Mouse (Mus musculus): ENCODE data around the gene Pkdrej.
"Not testable (repeated sequence)": the region's sequence is repeated elsewhere in the genome, so short reads cannot be mapped to it uniquely, and the experiment has no call there.

The Pkdrej gene

DNA sequence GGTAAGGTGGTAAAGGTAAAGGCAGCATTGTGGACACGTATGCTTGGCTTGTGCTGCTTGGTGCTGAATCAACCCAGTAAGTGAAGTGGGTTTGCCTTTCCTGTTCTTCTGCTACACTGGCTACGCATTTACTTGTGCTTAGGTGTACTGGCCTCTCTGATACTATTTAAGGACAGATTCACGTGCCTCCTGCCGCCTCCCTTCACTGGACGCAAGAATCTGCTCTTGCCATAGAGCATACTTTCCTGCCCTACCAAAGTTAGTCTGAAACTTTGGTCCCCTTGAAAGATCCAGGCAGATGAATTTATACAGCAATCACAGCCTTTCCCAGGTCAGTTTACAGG lies 11.1 kb downstream of the Pkdrej start:
- DNase-seq (ENCODE audit: low spot score): no peak

DNA sequence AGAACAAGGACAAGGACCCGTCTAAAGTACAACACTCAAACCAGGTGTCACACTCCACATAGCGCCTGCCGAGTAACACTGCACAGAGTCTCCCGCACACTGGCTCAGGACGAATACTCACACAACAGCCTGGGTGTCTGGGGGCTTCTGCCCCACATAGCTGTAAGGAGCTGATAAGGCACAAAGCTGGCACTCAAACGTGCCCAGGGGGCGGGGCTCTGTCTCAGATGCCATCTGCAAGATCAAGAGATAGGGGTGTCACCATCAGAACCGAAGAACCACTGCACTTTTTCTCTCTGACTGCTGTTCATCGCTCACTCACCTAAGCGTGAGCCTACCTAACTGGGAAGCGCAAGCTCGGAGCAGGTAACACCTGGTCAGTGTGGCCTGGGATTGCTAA lies 12.4 kb downstream of the Pkdrej start:
- no peak for DNase-seq (ENCODE audit: low spot score)

DNA sequence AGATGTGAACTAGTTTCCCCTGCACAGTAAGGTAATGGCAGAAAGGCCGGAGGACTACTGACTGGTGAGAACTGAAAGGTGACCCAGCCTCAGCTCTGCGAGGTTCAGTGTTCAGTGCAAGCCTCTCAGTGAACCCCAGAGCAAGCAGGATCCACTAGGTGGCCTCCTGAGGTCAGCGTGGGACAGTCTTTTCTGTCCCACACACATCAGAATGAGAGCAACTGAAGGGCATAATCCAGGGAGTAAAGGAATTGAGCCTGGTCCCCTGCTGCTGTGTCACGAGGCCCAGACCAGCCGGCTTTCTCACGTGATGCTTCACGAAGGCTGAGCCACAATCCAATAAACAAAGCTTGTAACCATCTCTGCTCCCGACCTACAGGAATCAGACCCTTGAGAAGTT lies 13.1 kb downstream of the Pkdrej start:
- no peak for DNase-seq (ENCODE audit: low spot score)

DNA sequence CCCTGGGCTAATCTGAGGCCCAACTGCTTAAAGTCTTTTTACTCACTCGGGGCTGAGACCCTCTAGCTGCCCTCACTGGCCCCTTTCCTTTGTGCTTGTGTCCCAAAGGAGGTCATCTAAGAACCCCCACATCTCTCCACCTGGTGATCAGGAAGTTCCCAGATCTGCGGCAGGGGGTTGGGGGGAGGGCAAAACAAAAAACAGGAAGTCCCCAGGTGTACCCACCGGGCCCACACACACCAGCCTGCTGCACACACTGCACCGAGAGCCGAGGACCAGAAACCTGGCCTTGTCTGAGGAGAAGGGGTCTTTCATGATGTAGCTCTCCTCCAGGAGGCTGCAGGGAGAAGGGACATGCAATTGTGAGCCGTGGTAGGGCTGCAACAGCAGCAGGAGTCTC lies 13.5 kb downstream of the Pkdrej start:
- DNase-seq (ENCODE audit: low spot score): no peak

DNA sequence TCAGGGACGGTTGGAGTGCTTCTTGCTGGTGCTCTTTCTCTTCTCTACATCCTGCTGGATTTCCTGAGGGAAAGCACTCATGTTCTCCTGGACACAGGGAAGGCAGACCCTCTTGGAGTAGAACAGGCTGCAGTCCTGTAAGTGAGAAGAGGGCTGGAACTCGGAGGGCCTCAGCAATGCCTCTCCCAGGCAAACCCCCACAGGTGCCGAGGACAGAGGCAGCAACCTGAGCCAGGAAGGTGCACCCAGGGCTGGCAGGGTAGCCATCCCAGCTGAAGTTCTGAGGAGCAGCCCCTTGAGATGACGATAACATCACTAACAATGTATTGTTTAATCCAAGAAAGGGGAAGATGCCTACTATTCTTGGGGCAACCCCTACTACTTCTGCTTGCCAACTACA lies 14.1 kb downstream of the Pkdrej start:
- no peak for DNase-seq (ENCODE audit: low spot score)

DNA sequence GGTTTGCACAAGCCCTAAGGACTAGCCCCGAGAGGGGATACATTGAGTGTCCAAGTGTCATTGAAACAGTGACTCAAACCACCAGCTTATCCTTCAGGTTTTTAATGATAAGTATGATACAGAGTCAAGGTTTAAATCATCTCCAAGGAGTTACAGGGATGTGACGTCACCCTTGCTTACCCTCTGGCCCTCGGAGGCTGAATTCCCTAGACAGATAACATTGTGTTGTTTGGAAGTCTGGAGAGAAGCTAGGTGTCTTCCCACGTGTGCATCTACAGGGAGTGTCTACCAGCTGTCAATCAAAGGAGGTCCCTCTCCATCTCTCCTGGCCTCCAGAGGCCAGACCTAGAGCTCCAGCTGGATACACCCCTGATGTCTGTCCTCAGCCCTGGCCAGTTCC lies 14.6 kb downstream of the Pkdrej start:
- DNase-seq (ENCODE audit: low spot score): no peak

DNA sequence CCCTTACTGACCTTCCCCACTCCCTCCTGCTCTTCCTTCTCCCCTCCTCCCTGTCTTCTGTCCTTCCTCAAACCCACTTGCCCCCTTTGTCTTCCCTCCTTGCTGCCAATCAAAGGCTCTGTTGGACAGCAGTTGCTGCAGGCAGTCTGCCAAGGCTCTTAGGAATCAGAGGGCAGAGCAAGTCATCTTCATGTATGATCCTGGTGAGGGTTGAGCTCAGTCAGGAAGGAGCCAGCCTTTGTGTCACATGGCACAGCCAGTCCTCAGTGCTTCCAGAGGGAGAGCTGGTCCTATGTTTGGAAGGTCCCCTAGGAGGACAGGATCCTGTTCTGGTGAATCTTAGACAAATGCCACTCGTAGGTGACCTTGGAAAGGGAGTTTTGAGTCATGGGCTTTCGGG lies 18.6 kb downstream of the Pkdrej start:
- no peak for DNase-seq (ENCODE audit: low spot score)

DNA sequence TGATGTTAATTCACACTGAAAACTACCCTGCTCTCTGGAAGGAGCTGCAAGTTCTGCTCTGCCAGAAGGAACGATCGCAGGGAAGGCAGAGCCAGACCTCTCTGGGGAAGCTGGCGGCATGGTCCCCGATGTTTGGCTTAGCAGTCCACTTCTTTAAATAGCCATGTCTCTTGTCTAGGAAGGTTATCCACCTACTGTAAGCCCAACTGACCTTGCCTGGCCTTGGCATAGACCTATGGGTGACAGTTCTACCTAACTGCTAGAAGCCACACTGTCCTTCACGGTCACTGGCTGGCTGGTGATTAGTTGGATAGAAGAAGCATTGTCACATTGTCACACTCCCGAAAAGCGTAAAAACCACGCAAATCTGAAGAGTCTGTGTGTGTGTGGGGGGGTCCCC lies 22.9 kb downstream of the Pkdrej start:
- DNase-seq (ENCODE audit: low spot score): no peak

DNA sequence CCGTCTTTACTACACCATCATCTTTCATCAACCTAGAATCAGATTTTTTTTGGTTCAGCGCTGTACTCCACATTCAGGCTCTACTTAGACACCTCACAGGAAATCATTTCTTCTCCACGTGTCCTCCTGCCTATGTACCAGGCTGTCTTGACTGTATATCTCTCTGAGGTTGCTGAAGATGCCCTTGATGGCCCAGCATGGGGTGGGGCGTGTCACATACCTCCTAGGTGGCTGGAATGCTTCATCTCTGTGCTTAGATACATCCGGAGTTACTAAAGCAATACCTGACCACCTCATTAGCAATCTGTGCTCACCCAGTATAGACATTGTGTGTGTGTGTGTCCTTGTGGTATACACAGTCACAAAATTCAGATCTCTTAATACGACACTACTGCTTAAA lies 26.0 kb downstream of the Pkdrej start:
- no peak for DNase-seq (ENCODE audit: low spot score)

DNA sequence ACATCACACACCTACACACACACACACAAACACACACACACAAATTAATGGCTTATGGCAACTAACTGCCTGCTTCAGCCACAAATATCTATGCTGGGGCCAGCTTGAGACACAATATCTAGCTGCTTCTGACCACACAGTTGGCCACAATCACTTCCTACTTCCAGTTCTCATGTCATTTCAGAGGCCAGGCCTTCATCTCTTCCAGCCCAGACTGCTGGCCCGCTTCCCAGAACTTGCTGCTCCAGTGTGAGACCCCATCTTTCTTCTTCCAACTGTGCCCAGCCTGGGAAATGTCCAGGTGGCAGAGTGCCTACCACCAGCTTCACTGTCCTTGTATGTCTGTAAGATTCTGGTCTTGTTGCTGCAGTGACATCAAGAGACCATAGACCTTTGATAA lies 28.7 kb downstream of the Pkdrej start:
- DNase-seq (ENCODE audit: low spot score): no peak

DNA sequence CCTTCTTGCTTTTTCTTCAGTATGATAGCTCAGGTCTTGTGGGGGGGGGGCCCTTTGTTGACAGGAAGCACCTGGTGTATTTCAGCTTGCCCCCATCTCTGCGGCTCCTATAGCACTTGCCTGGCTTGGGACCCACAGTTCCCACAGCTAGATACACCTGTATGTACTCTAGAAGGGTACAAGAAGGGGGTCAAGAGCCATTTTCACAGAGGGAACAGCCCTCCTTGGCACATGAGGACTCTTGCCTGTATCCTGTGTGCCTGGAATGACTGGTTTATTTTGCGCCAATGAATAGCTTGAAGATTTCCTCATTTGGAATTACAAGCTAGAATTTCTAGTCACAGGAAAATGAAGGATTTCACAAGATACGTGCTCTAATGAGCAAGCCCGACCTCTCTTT lies 30.1 kb downstream of the Pkdrej start:
- no peak for DNase-seq (ENCODE audit: low spot score)

DNA sequence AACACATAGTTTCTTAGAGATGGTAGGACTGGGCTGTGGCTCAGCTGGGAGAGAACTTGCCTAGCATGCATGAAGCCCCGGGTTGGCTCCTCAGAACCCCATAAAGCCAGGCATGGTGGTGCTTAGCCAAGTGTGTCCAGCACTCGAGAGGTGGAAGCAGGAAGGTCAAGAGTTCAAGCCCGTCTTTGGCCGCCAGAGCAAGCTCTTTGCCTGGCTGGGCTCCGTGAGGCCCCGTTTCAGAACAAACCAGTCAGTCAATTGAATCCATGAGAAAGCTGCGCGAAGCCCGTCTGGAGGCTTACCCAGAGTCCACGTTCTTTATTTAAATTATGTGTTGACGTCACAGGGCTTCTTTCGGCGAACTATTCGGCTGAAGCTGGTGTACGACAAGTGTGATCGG lies 32.9 kb downstream of the Pkdrej start:
- DNase-seq (ENCODE audit: low spot score): no peak

DNA sequence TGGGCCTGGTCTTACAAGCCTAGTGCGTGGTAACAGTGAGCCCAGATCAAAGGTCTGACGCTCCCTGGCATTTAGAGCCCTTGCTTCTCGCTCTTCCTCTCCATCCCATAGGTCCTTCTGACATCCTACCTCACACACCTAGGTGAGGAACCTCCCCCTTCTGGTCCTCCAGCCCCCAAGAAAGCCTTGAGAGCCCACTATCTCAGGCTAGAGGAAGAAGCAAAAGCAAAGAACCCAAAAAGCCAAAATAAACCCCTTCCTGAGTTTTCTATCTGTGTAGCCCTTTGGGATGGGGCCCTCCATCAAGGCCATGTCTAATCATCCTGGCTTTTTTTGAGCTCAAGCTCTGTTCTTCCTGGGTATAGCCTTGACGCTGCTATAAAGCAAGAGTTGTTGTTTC lies 33.5 kb downstream of the Pkdrej start:
- no peak for DNase-seq (ENCODE audit: low spot score)

DNA sequence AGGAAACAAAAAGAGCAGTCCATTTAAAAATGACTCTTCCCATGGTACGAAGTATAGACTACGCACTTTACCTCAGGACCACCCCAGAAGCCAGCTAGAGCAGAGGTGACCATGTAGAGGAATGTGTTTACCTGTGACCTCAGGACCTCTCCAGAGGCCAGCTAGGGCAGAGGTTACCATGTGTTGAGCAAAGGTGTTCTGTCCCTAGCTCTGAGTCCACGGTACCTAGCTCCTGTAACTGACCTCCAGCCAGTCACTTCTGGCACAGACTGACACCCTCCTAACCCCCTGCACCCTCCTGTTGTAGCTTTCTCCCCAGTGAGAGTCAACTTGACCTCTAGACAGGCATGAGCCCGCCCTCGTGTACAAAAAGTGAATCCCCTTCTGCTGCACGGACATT lies 34.1 kb downstream of the Pkdrej start:
- no peak for DNase-seq (ENCODE audit: low spot score)

DNA sequence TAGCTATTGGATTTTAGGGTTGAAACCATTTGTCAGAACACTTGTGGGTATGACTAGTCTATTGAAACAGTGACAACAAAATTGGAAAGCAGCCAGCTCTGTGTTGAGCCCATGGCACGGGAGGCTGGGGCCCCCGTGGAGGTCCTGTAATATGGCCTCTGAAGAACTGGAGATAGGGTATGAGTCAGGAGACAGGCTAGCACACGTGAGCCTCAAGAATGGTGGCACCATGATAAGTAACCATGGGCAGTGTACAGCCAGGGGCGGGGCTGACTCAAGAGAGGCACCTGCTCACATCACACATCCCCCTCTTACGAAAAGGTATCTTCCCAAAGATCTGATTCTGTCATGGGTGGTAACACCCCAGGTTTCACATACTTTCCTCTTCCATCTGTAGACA lies 34.8 kb downstream of the Pkdrej start:
- DNase-seq (ENCODE audit: low spot score): no peak

DNA sequence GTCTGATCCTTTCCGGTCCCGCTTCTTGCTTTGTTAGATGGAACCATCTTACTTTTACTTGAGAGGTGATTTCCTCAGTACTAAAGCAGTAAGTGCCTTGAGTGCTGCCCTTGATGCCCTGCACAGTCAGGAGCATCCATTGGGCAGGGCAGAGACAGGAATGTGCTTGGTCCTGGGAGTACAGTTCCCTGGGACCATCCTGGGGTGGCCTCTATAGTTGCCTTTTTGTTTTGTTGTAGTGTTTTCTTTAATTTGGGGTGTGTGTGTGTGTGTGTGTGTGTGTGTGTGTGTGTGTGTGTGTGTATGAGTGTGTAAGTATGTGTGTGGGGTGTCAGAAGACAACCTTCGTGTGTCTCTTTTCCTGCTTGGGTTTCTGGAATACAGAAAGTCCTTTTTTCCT lies 37.2 kb downstream of the Pkdrej start:
- DNase-seq (ENCODE audit: low spot score): no peak

DNA sequence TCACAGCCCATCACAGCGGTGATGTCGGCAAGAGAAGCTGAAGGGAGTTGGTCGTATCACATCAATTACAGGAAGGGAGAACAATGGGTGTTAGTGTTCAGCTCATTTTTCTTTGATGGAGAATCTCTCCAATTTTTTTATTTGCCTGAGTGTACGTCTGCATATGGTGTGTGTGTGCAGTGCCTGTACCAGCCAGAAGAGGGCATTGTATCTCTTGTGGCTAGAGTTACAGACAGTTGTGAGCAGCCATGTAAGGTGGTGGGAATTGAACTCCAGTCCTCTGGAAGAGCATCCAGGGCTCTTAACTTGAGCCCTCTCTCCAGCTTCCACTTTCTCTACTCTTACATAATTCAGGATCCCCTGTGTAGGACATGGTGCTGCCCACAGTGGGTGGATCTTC lies 38.4 kb downstream of the Pkdrej start:
- no peak for DNase-seq (ENCODE audit: low spot score)

DNA sequence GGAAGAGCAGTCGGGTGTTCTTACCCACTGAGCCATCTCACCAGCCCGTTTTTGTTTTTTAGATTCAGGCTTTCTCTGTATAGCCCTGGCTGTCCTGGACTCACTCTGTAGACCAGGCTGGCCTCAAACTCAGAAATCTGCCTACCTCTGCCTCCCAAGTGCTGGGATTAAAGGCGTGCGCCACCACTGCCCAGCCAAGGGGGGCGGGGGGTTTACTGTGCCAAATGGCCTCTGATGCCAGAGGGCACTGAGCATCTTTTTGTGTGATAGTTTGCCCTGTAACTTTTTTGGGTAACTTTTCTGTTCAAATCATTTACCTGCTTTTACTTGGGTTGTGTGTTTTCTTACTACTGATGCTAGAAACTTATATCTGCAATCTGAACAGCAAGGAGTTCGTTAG lies 42.6 kb downstream of the Pkdrej start:
- not testable (repeated sequence) for DNase-seq (ENCODE audit: low spot score)

DNA sequence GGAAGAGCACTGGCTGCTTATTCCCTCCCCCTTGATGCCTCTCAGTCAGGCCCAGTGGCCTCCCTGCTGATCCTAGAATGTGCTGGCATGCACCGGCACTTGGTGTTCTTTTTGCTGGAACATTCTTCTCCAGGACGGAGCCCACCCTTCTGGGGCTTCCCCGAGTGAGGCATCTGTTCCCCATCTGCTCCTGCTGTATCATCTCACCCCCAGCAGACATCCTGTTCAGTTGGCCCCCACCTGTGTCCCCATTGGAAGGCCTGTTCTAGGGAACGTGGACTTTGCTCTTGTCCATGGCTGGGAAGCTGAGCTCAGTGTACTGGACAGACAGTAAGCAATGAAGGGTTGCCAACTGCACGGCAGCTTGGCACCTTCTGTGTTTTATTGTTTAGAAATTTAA lies 44.8 kb downstream of the Pkdrej start:
- no peak for DNase-seq (ENCODE audit: low spot score)

DNA sequence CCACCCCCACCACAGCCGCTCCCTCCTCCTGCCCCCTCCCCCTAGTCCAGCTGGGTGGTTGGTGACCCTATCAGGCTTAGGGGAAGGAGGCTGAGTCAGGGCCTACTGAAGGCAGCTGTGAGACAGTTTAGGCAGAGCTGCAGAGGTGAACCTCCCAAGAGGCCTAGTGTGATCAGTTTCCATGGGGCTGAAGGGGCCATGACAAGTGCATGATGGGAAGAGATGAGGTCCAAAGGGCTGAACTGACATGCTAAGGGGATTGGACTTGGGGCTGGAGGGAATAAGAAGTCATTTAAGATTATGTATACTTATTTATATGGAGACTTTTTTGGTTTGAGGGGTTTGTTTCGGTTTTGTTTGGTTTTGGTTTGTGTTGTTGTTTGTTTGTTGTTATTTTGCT lies 45.3 kb downstream of the Pkdrej start:
- DNase-seq (ENCODE audit: low spot score): no peak

DNA sequence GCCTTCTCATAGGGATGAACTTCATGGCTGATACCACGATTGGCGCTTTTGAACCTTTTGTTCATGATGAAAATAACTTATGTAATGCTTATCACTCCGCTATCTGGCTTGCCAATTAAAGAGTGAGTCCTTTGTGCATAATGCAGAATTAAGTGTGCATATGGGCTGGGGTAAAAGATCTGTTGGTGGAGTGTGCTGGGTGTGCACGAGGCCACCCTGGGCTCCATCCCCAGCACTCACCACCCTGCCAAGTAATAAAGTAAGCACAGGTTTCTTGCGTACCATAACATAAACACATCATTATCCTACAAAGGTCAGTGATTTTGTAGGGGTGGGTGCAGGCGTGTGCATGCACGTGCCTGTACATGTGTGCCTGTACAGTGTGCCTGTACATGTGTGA lies 46.5 kb downstream of the Pkdrej start:
- DNase-seq (ENCODE audit: low spot score): no peak

DNA sequence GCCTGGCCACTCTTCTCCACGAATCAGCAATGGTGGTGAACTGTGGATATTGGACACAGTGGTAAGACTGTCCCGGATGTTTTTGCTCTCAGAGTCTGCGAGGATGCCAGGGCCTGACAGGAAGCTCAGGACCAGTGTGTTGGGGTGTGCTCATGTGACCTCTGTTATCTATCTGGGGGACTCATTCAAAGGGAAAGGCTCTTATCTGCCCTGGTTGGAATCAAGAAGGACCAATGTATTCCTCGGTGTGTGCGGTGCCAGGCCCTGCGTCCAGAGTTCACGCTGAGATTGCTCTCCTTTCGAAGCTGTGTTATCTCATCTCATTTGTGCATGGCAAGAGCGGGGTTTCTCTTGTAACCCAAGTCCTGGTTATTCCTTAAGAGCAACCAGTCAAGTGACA lies 47.1 kb downstream of the Pkdrej start:
- DNase-seq (ENCODE audit: low spot score): no peak

DNA sequence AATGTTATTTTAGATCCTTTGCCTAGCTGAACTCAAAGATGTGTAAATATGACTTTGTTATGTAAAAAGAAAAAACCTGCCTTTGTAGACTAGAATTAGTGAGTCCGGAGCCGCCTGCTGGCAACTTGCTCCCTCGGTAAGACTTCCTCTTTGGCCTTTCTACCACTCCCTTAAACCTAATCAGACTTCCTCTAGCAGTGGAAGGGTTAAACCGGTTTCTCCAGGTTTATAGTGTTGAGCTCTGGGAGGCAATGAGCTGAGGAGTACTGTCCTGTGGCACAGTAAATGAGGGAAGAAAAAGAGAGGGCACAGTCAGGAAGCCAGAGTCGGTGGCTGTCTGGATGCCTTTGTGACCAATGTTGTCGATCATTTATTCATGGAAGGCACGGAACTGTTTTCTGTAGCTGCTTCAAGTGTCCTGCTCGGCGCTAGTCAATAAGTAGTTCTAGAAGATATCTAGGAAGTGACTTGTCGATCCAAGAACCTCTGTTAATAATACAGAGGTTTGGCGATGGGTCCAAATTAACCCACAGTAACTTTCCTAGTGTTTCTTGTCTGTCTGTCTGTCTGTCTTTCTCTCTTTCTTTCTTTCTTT lies 49.3 kb downstream of the Pkdrej start:
- no peak for DNase-seq (ENCODE audit: low spot score)

DNA sequence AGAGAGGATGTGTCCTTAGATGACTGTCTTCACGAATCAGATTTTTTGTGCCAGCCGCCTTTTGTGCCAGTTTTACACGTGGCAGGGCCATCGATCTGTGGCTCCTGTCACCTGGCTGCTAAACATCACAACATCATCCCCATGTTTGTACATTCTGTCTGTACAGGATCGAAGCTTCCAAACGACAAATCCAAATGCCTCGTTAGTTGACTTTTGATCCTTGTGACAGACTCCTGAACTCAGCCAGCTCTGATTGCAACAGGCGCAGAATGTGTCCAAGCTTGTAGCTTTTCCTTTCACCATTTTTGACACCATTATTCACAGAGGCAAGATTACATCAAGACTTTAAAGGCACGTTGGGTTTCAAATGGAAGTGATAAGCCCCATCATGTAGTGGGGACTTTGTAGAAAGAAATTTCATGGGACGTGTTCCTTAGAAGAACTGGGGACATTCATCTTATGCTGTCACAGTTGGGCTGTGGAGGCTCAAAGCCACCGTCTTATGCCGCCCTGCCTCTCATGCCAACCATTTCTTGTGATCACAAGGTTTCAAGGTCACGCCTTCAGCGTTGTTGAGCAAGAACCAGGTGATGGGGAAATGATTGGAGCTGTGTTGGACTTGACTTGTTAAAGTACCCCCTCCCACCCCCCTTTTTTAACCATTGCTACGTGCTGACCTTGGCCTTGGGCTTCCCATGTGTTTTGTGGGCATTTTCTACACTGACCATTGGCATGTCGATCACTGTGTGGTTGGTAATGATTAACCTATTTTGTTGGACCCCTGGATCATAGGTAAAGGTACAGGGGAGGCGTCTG lies 50.0 kb downstream of the Pkdrej start:
- DNase-seq (ENCODE audit: low spot score): no peak
